Mouse (Mus musculus) limb, embryonic 13.5 days (tissue): ENCODE results near the gene Kat2a. TPM values are rescaled to one million over a fixed set of nuclear protein-coding genes. Genes with fewer than 3 reads are reported as not detected.
"Not testable (repeated sequence)": the region's sequence is repeated elsewhere in the genome, so short reads cannot be mapped to it uniquely, and the experiment has no call there.

Source experiments
- ATAC-seq: fragments of 200-750 bp; cut with Nextera tagmentation; 2 replicates; pipeline ENCODE4 v1.8.0; 2017; ENCODE audit warnings: low read depth, moderate number of reproducible peaks, moderate TSS enrichment; ENCODE audit not compliant: low FRiP score
- H3K27ac ChIP-seq: fragments of 300-500 bp; sonication (generic); 2 replicates; pipeline ENCODE4 v1.5.1; 2015; ENCODE audit warnings: inconsistent platforms, mild to moderate bottlenecking, moderate library complexity
- H3K27me3 ChIP-seq: fragments of 300-500 bp; sonication (generic); 2 replicates; pipeline ENCODE4 v1.6.1; 2015; ENCODE audit warnings: mild to moderate bottlenecking, inconsistent platforms
- H3K36me3 ChIP-seq: fragments of 300-500 bp; sonication (generic); 2 replicates; pipeline ENCODE4 v1.6.1; 2015; ENCODE audit warnings: inconsistent platforms, mild to moderate bottlenecking, moderate library complexity
- H3K4me1 ChIP-seq: fragments of 300-500 bp; sonication (generic); 2 replicates; pipeline ENCODE4 v1.6.1; 2015; ENCODE audit warnings: inconsistent platforms
- H3K4me2 ChIP-seq: fragments of 300-500 bp; sonication (generic); replicated peaks from 2 replicates; pipeline ENCODE4 v1.6.1; 2015; ENCODE audit warnings: inconsistent platforms, mild to moderate bottlenecking, moderate library complexity
- H3K4me3 ChIP-seq: fragments of 300-500 bp; sonication (generic); 2 replicates; pipeline ENCODE4 v1.5.1; 2015; ENCODE audit warnings: moderate library complexity, mild to moderate bottlenecking, inconsistent platforms
- H3K9ac ChIP-seq: fragments of 300-500 bp; sonication (generic); 2 replicates; pipeline ENCODE4 v1.6.1; 2015; ENCODE audit warnings: mild to moderate bottlenecking, inconsistent platforms
- H3K9me3 ChIP-seq: fragments of 300-500 bp; sonication (generic); 2 replicates; pipeline ENCODE4 v1.6.1; 2016; ENCODE audit warnings: inconsistent platforms
- WGBS: fragments of 180-500 bp; shearing (Covaris S2); methylation state at CpG from one replicate; pipeline ENCODE4 v1.1.7; 2015; 5-methylcytosine and 5-hydroxymethylcytosine counted together
- polyA plus RNA-seq: library from polyadenylated mRNA; unstranded; fragments of >200 nt; fragmentation: Nextera tagmentation; extraction: Ambion mirVana; gene quantifications from 2 replicates; pipeline ENCODE4 v1.2.1, GENCODE M21; 2015

Kat2a gene
- polyA plus RNA-seq, 1 experiment from 2014 or later: 53.8 TPM

- no peak overlapping the region for H3K4me3 ChIP-seq
- no peaks in the 10 kb centered on the region for H3K36me3 ChIP-seq
- no peak for ATAC-seq
- no peak overlapping the region for H3K9ac ChIP-seq
- peaks cover 5% of the 10 kb centered on the region; the same call in 1 of the 2 replicates for H3K27me3 ChIP-seq
- WGBS: 40% methylated on average over 1 of the region's 3 CpGs
- H3K27ac ChIP-seq: no peak overlapping the region
- H3K4me2 ChIP-seq: no peak overlapping the region
- no peaks in the 10 kb centered on the region for H3K9me3 ChIP-seq
- no peaks in the 10 kb centered on the region for H3K4me1 ChIP-seq
These were observed 26.9 kb downstream of the Kat2a start for GRCm38 (mm10) chr11:100685371-100685770.

GRCm38 (mm10) chr11:100684084-100684483 is 28.2 kb downstream of the Kat2a start:
- no peak overlapping the region for H3K4me3 ChIP-seq

DNA sequence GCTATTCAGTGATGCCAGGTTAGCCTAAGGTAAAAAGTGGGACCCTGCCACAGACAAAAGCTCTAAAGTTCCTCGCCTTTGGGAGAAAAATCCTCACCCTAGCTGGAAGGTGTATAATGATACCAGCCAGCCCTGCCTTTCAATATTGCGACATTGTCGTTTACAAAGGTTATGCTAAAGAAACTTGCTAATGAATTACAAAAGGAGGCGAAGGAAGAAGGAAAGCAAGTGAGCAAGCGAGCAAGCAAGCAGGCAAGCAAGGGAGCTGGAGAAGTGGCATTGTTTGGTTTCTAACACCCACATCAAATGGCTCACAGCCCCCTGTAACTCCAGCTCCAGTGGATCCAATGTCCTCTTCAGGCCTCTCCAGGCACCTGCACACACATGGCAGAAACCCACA is 29.7 kb downstream of the Kat2a start:
- 0 out of 2 replicates have a peak, but pooled peaks cover under 1% of the 10 kb centered on the region for H3K4me1 ChIP-seq
- H3K9me3 ChIP-seq: no peaks in the 10 kb centered on the region
- WGBS: 75% methylated on average over 5 of the region's 5 CpGs
- H3K9ac ChIP-seq: no peak overlapping the region
- no peak overlapping the region for H3K27ac ChIP-seq
- H3K27me3 ChIP-seq: no peaks in the 10 kb centered on the region
- H3K36me3 ChIP-seq: no peaks in the 10 kb centered on the region
- H3K4me3 ChIP-seq: no peak overlapping the region
- ATAC-seq: no peak
- H3K4me2 ChIP-seq: no peak overlapping the region

More at GRCm38 (mm10) chr11:100684084-100684483, 28.2 kb downstream of the Kat2a start:
- H3K36me3 ChIP-seq: no peaks in the 10 kb centered on the region
- H3K9ac ChIP-seq: no peak overlapping the region
- no peak overlapping the region for H3K4me2 ChIP-seq
- no peak overlapping the region for H3K27ac ChIP-seq
- H3K9me3 ChIP-seq: no peaks in the 10 kb centered on the region
- H3K27me3 ChIP-seq: no peaks in the 10 kb centered on the region
- no peak for ATAC-seq
- no peaks in the 10 kb centered on the region for H3K4me1 ChIP-seq
- 64% methylated on average over 2 of the region's 2 CpGs for WGBS

DNA sequence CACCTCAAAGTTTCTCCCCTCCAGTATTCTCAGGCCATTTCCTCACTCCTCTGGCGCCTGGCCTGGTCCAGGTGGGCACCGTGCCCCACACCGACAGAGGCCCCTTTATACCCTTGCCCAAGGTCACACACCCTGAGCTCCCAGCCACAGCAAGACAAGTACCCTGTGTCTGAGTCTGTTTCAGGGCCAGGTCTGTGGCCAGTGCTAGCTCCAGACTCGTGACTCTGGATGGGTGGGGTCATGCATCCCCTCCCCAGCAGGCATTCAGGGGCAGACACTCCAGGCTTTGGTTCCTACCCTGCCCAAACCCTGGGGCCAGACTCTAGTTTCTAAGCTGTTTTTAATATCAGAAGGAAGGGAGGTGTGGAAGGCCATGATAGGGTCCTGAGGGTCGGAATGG is 30.4 kb downstream of the Kat2a start:
- no peaks in the 10 kb centered on the region for H3K36me3 ChIP-seq
- no peak overlapping the region for H3K9ac ChIP-seq
- H3K27me3 ChIP-seq: no peaks in the 10 kb centered on the region; the same call in 1 of the 2 replicates
- no peak overlapping the region for H3K4me3 ChIP-seq
- no peak overlapping the region for H3K4me2 ChIP-seq
- peak; percentile 44; the same call in 1 of the 2 replicates for ATAC-seq
- H3K27ac ChIP-seq: no peak overlapping the region
- H3K9me3 ChIP-seq: no peaks in the 10 kb centered on the region
- H3K4me1 ChIP-seq: 0 out of 2 replicates have a peak, but pooled peaks cover 3% of the 10 kb centered on the region
- WGBS: 69% methylated on average over 5 of the region's 5 CpGs

DNA sequence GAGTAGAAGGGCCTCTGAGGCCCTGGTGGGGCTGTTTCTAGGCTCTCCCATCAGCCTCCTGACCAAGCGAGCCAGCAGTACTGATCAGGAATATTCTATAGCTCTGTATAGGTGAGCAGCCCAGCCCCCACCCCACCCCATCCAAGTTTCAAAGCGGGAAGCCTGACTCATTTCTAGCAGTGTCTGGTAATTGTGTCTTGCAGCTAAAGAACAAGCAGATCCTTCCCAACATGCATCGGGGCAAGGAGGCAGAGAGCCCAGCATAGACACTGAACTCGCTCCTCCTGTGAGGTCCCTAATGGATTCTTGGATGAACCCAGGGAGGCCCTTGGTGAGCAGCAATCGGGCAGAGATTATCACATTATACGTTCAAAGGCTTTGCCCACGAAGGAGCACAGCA is 34.5 kb downstream of the Kat2a start:
- Histone ChIP-seq H3K4me1 (peaks cover 8% of the 10 kb centered on the region), H3K27ac (no peak overlapping the region), H3K36me3 (no peaks in the 10 kb centered on the region), H3K9me3 (no peaks in the 10 kb centered on the region), H3K4me3 (no peak overlapping the region), H3K4me2 (no peak overlapping the region), H3K9ac (no peak overlapping the region), H3K27me3 (peaks cover 15% of the 10 kb centered on the region)
- ATAC-seq: no peak
- WGBS: 53% methylated on average over 7 of the region's 7 CpGs

DNA sequence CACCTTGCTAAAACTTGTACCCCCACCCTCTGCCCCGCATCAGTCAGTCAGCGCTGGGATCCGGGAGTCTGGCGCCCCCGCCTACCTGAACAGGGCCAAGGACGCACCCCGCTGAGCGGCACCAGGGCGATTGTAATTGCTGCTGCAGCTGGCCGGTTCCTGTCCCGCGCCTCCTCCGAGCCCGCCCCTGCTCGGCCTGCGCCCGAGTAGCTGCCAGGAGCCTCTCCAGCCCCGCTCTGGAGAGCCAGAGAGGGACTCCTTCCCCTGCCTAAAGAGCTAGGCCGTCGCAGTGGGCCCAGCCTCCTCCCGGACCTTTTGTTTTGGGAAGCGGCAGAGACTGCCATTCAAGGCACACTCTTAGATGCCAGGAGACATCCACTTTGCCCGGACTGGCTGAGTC is 39.1 kb downstream of the Kat2a start:
- Histone ChIP-seq H3K27ac (no peak overlapping the region), H3K4me2 (peak overlapping the region; percentile 55), H3K4me3 (peak overlapping the region; percentile 25), H3K9me3 (no peaks in the 10 kb centered on the region), H3K36me3 (no peaks in the 10 kb centered on the region), H3K27me3 (peaks cover 20% of the 10 kb centered on the region), H3K9ac (peak overlapping the region; percentile 62), H3K4me1 (peaks cover 13% of the 10 kb centered on the region)
- peak; percentile 57; the same call in 1 of the 2 replicates for ATAC-seq
- 1% methylated on average over 23 of the region's 23 CpGs for WGBS

GRCm38 (mm10) chr11:100671956-100672355 is 40.3 kb downstream of the Kat2a start:
- Histone ChIP-seq H3K9me3 (no peaks in the 10 kb centered on the region), H3K4me3 (no peak overlapping the region), H3K4me2 (no peak overlapping the region), H3K27ac (no peak overlapping the region), H3K9ac (no peak overlapping the region), H3K4me1 (peaks cover 10% of the 10 kb centered on the region), H3K36me3 (no peaks in the 10 kb centered on the region), H3K27me3 (peaks cover 20% of the 10 kb centered on the region; the same call in 1 of the 2 replicates)
- WGBS: 69% methylated on average over 2 of the region's 2 CpGs
- no peak for ATAC-seq

DNA sequence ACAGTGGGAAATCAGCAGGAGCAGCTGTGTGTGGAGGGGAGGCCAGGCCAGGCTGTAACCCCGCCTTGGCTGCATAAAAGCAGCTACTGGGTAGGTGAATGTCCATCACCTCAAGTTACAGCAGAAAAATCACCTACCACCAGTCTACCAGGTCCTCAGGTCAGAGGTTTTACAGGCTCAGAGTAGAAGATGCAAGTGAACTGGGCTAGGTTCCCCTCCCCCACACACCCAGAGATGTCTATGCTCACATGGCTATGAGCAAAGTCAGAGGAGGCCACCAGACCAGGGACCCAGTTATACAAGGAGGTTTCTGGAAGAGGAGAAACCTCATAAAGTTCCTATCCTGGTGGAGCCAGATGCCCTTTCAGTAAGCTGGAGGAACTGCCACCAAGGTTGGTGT is 41.2 kb downstream of the Kat2a start:
- H3K27me3 ChIP-seq: peaks cover 20% of the 10 kb centered on the region; the same call in 1 of the 2 replicates
- H3K4me1 ChIP-seq: peaks cover 10% of the 10 kb centered on the region
- no peak overlapping the region for H3K27ac ChIP-seq
- no peak overlapping the region for H3K4me3 ChIP-seq
- no peaks in the 10 kb centered on the region for H3K36me3 ChIP-seq
- 46% methylated on average over 1 of the region's 1 CpGs for WGBS
- no peak for ATAC-seq
- no peak overlapping the region for H3K4me2 ChIP-seq
- no peak overlapping the region for H3K9ac ChIP-seq
- no peaks in the 10 kb centered on the region for H3K9me3 ChIP-seq

GRCm38 (mm10) chr11:100659806-100660205 is 52.5 kb downstream of the Kat2a start:
- Histone ChIP-seq H3K27ac (no peak overlapping the region), H3K4me3 (no peak overlapping the region), H3K9ac (no peak overlapping the region), H3K9me3 (no peaks in the 10 kb centered on the region), H3K4me2 (no peak overlapping the region), H3K27me3 (no peaks in the 10 kb centered on the region), H3K4me1 (peaks cover 6% of the 10 kb centered on the region), H3K36me3 (no peaks in the 10 kb centered on the region)
- WGBS: 60% methylated on average over 10 of the region's 10 CpGs
- ATAC-seq: no peak

GRCm38 (mm10) chr11:100656458-100656857 is 55.8 kb downstream of the Kat2a start:
- Histone ChIP-seq H3K4me1 (peaks cover 7% of the 10 kb centered on the region), H3K4me3 (no peak overlapping the region), H3K27ac (no peak overlapping the region), H3K36me3 (no peaks in the 10 kb centered on the region), H3K4me2 (no peak overlapping the region), H3K27me3 (peaks cover 8% of the 10 kb centered on the region), H3K9ac (0 out of 2 replicates have a peak overlapping the region, but pooled peaks have one; percentile 8), H3K9me3 (no peaks in the 10 kb centered on the region)
- WGBS: 11% methylated on average over 6 of the region's 6 CpGs
- 0 out of 2 replicates have a peak, but pooled peaks have one; percentile 15 for ATAC-seq

GRCm38 (mm10) chr11:100655589-100655988 is 56.7 kb downstream of the Kat2a start:
- not testable (repeated sequence) for H3K9me3 ChIP-seq, H3K4me1 ChIP-seq, H3K4me3 ChIP-seq, H3K36me3 ChIP-seq, H3K9ac ChIP-seq, ATAC-seq, H3K27ac ChIP-seq, H3K4me2 ChIP-seq
- H3K27me3 ChIP-seq: peaks cover 16% of the 10 kb centered on the region
- WGBS: 59% methylated on average over 3 of the region's 3 CpGs
